Mouse (Mus musculus) spleen, postnatal 14 days (tissue): Measurements from ENCODE around the gene Olfr1160.
"Not testable (repeated sequence)": the region's sequence is repeated elsewhere in the genome, so short reads cannot be mapped to it uniquely, and the experiment has no call there.

Experiments
- DNase-seq, 2 experiments: peaks; one replicate each; pipeline ENCODE4 v3.0.0; 2021 to 2022; ENCODE audit warnings: low spot score in 2 of 2

Gene Olfr1160

DNA sequence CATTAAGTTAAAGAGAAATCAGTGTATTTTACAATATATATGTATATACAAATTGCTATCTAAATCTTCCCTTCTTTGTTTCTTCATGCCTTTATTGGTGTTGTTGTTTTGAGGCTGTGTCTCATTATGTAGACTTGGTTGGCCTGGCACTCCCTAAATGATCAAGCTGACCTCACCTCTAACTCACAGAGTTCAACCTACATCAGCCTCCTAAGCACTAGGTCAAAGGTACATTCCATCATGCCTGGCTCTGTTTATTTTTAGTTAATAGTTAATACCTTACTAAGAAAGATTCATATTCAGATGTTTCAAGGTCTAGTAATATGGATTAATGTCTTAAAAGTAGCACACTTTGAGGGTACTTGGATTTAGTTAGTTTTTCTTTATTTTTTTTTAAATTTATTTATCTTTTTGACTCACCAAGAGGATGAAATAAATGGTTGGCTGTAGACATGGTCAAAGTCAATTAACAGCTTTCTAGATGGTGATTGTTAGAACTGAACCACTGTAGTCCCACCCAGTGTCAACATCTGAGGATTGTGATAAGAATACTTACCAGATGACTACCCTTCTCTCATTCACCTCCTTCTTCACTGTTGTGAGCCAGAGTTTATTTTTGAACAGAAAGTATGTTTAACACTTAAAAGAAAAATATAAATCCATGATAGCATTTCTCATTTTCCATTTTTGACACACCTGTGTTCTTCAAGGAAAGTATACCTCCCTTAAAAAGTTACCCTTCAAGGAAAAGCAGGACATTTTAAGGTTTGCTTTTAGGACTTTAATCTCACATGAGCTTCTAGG is at the start of gene Olfr1160:
TSS of gene Olfr1160 (minus strand) at position 754 of the 804 bp plus-strand sequence.
- DNase-seq: no peak

- no peak for DNase-seq
Observed at GRCm38 (mm10) chr2:88051029-88051428, 43.0 kb upstream of the Olfr1160 start, which contains the start of gene Olfr1162. TSS of gene Olfr1162 (minus strand) at chr2:88051129.

DNA sequence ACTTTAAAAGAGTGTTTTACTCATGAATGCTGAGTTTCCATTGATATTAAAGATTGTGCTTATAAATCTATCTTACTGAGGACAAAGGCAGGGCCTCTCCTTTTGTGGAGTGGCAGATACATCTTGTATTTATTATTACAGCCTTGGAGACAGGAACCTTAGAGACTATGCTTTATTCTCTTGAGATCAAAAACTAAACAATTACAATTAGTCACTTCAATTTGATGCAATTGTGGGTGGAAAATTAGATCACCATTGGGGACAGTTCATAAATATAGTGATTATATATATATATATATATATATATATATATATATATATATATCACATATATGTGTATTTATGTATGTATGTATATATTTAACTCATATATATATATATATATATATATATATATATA is 29.5 kb upstream of the Olfr1160 start, which contains the start of gene Olfr73:
TSS of gene Olfr73 (minus strand) at position 101 of the 400 bp plus-strand sequence.
- no peak for DNase-seq

DNA sequence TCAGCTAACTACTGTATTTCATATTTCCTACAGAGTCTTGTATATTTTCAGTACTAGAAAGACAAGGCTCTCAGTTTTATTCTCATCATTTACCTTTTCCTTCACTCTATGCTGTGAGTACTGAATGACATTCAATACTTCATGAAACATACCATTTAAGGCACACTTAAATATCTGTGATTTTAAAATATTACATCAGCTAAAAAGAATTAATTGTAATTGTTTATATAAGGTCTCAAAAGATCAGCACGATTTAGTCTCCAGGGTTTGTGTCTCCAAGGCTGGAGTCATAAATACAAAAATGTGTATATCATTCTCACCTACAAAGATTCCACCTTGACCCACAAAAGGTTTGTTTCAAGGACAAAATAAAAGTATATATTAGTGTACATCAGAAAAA is 14.4 kb upstream of the Olfr1160 start, which contains the start of gene Olfr1161:
TSS of gene Olfr1161 (plus strand) at position 301 of the 400 bp plus-strand sequence.
- DNase-seq: not testable (repeated sequence)

DNA sequence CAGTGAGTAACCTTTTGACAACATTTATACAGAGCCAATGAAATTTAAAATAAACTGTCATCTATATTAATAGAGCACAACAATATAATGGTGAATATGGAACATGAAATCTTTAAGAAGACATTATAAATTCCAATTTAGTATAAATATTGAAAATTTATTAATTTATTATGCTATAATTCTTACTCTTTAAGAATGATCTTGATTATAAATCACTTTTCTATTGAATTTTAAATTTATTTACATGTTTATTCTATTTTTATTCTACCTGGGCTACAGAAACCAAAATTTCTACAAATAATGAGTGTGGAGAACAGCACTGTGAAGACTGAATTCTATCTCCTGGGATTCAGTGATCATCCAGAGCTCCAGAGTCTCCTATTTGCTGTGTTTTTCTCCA is 18.3 kb downstream of the Olfr1160 start, which contains the start of gene Olfr1158:
TSS of gene Olfr1158 (plus strand) at position 301 of the 400 bp plus-strand sequence.
- DNase-seq: no peak

DNA sequence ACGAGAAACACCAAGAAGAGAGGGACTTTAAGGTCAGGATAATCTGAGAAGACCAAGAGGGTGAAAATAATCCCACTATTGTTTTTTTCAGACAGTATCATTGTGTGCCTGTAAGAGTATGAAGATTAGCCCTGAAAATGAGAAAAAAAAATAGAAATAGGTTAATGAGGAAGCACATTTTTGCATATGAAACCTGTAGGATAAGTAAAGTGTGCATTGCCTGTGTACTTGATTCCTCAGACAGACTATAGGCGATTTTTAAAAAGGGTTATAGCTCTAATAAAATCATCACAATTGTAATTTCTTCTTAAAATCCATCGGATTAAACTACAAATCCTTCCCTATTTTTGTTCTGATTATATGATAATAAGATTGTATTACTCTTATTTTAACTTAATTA is 33.5 kb downstream of the Olfr1160 start, which contains the start of gene Olfr74:
TSS of gene Olfr74 (minus strand) at position 101 of the 400 bp plus-strand sequence.
- no peak for DNase-seq

GRCm38 (mm10) chr2:87968199-87968598 is 39.9 kb downstream of the Olfr1160 start, which contains the start of gene Olfr1157:
TSS of gene Olfr1157 (minus strand) at chr2:87968299.
- no peak for DNase-seq

DNA sequence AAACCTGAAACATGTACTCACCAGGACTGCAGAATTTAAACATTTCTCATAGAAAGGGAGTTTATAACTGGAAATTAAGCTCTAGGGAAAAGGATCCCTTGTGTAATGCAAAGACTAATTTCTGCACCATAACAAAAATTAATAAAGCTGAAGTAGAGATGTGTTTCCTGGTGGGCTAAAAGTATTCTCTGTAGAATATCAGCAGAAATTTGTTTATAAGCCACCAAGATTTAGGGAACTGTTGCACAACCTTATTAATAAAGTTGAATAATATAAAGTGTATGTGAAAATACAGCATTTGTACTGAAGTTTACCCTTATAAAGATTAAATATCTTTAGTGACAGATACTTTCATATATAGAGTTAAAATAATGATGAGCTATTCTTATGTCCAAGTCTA is 55.1 kb downstream of the Olfr1160 start, which contains the start of gene Olfr1156:
TSS of gene Olfr1156 (minus strand) at position 101 of the 400 bp plus-strand sequence.
- no peak for DNase-seq
